Mouse (Mus musculus): ENCODE measurements around the gene Mgme1.
A peak's percentile ranks its signal among the peaks of the same experiment; 100 is the strongest.

Gene Mgme1

GRCm38 (mm10) chr2:144270507-144271420 is at the start of gene Mgme1, which contains the start of gene Snx5:
Gene Mgme1, plus strand, starts transcription at chr2:144270663.
Gene Snx5, minus strand, starts transcription at chr2:144270906.
- DNase-seq (ENCODE audit: low read depth in 2 of 2, low spot score in 2 of 2) = peak; percentile 88 to 89

GRCm38 (mm10) chr2:144224351-144224750 is 46.1 kb upstream of the Mgme1 start:
- DNase-seq (ENCODE audit: low read depth in 2 of 2, low spot score in 2 of 2) = no peak

- no peak for DNase-seq (ENCODE audit: low read depth in 2 of 2, low spot score in 2 of 2)
These were observed 43.4 kb upstream of the Mgme1 start for GRCm38 (mm10) chr2:144226906-144227586.

GRCm38 (mm10) chr2:144228521-144229346 is 41.7 kb upstream of the Mgme1 start:
- DNase-seq (ENCODE audit: low read depth in 2 of 2, low spot score in 2 of 2) = peak; percentile 13 to 38

- no peak for DNase-seq (ENCODE audit: low read depth in 2 of 2, low spot score in 2 of 2)
These were observed 40.8 kb upstream of the Mgme1 start for GRCm38 (mm10) chr2:144229647-144230046.

- DNase-seq (ENCODE audit: low read depth in 2 of 2, low spot score in 2 of 2) = no peak
These were observed 40.0 kb upstream of the Mgme1 start for GRCm38 (mm10) chr2:144230498-144230897.

- peak; percentile 32 to 41 for DNase-seq (ENCODE audit: low read depth in 2 of 2, low spot score in 2 of 2)
These were observed 39.3 kb upstream of the Mgme1 start for GRCm38 (mm10) chr2:144231115-144231514.

GRCm38 (mm10) chr2:144233534-144233933 is 36.9 kb upstream of the Mgme1 start:
- DNase-seq (ENCODE audit: low read depth in 2 of 2, low spot score in 2 of 2) = no peak

- no peak for DNase-seq (ENCODE audit: low read depth in 2 of 2, low spot score in 2 of 2)
These were observed 34.7 kb upstream of the Mgme1 start for GRCm38 (mm10) chr2:144235776-144236175.

GRCm38 (mm10) chr2:144236791-144237584 is 33.5 kb upstream of the Mgme1 start:
- DNase-seq (ENCODE audit: low read depth in 2 of 2, low spot score in 2 of 2) = no peak

GRCm38 (mm10) chr2:144238341-144238740 is 32.1 kb upstream of the Mgme1 start:
- DNase-seq (ENCODE audit: low read depth in 2 of 2, low spot score in 2 of 2) = no peak

- no peak for DNase-seq (ENCODE audit: low read depth in 2 of 2, low spot score in 2 of 2)
These were observed 31.1 kb upstream of the Mgme1 start for GRCm38 (mm10) chr2:144239318-144239717.

GRCm38 (mm10) chr2:144240095-144240899 is 30.2 kb upstream of the Mgme1 start:
- no peak for DNase-seq (ENCODE audit: low read depth in 2 of 2, low spot score in 2 of 2)

- DNase-seq (ENCODE audit: low read depth in 2 of 2, low spot score in 2 of 2) = no peak
These were observed 25.0 kb upstream of the Mgme1 start for GRCm38 (mm10) chr2:144245464-144245863.

GRCm38 (mm10) chr2:144246270-144246669 is 24.2 kb upstream of the Mgme1 start:
- no peak for DNase-seq (ENCODE audit: low read depth in 2 of 2, low spot score in 2 of 2)

GRCm38 (mm10) chr2:144247337-144247978 is 23.0 kb upstream of the Mgme1 start:
- DNase-seq (ENCODE audit: low read depth in 2 of 2, low spot score in 2 of 2) = no peak

- no peak for DNase-seq (ENCODE audit: low read depth in 2 of 2, low spot score in 2 of 2)
These were observed 21.7 kb upstream of the Mgme1 start for GRCm38 (mm10) chr2:144248613-144249376.

GRCm38 (mm10) chr2:144250111-144250510 is 20.4 kb upstream of the Mgme1 start:
- DNase-seq (ENCODE audit: low read depth in 2 of 2, low spot score in 2 of 2) = no peak

Data from CD8-positive naive resting alpha-beta T cell, adult 2 months (primary cell).